17 mouse cellular contexts compared by ENCODE assay signal in the genomic region with DNA sequence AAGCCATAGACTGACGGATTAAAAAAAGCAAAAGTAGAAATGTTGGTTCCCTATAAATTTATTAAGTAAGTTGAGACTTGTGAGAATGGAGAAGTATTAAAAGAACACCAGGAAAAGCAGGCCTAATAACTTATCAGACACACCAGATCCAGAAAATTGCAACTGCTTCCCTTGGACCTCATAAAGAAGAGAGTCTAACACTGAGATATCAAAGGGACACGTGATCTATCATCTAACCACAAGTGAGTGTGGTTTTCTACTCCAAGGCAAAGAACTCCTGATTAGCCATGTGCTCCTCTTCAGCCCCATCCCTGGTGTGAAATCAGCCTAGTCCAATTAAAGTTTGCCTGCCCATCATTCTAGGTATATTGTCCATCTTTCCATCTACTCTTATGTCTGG.
"Had no signal": no experiment of that assay in that cellular context is flagged by ENCODE, and none has a peak within 500 bp of the region (broad histone marks: within the 10 kb centered on the region; RNA-seq: fewer than 3 reads in every experiment).

No protein-coding gene starts in this region.

- DNase-seq: kidney, adult 18-20 months; kidney, adult 9 months; kidney, postnatal 14 days; kidney, postnatal 4 days; left cerebral cortex, postnatal 4 days; lung, adult 18-20 months; lung, postnatal 10 days; midbrain, embryonic 14.5 days; thymus, postnatal 25 days had no signal

- H3K4me1 ChIP-seq: limb, embryonic 12.5 days; limb, embryonic 15.5 days; liver, embryonic 15.5 days; lung, embryonic 15.5 days; megakaryocyte, embryonic 14.5 days; neural tube, embryonic 13.5 days had no signal

- H3K4me2 ChIP-seq: limb, embryonic 12.5 days; limb, embryonic 15.5 days; liver, embryonic 15.5 days; lung, embryonic 15.5 days; midbrain, embryonic 11.5 days; neural tube, embryonic 13.5 days had no signal

- H3K9ac ChIP-seq: limb, embryonic 12.5 days; limb, embryonic 15.5 days; liver, embryonic 15.5 days; lung, embryonic 15.5 days; neural tube, embryonic 13.5 days had no signal

- H3K27ac ChIP-seq: limb, embryonic 12.5 days; limb, embryonic 15.5 days; liver, embryonic 15.5 days; lung, embryonic 15.5 days; macrophage; neural tube, embryonic 13.5 days had no signal

- H3K36me3 ChIP-seq: limb, embryonic 12.5 days; limb, embryonic 15.5 days; liver, embryonic 15.5 days; lung, embryonic 15.5 days; neural tube, embryonic 13.5 days had no signal

- H3K4me3 ChIP-seq: limb, embryonic 12.5 days; limb, embryonic 15.5 days; liver, embryonic 15.5 days; lung, embryonic 15.5 days; megakaryocyte, embryonic 14.5 days; neural tube, embryonic 13.5 days had no signal

- H3K27me3 ChIP-seq: limb, embryonic 12.5 days; limb, embryonic 15.5 days; liver, embryonic 15.5 days; lung, embryonic 15.5 days; megakaryocyte, embryonic 14.5 days; neural tube, embryonic 13.5 days had no signal

- H3K9me3 ChIP-seq: limb, embryonic 12.5 days; limb, embryonic 15.5 days; liver, embryonic 15.5 days; lung, embryonic 15.5 days; neural tube, embryonic 13.5 days had no signal
